ENCODE assay signal across 29 mouse cellular contexts in genomic region chr7:138455371-138455770, GRCm38 (mm10). TPM values are rescaled to one million over a fixed set of nuclear protein-coding genes. Genes with fewer than 3 reads are reported as not detected.
"Had no signal": no experiment of that assay in that cellular context is flagged by ENCODE, and none has a peak within 500 bp of the region (broad histone marks: within the 10 kb centered on the region; RNA-seq: fewer than 3 reads in every experiment).

No protein-coding gene starts in this region.

- H3K4me3 ChIP-seq: heart, embryonic 10.5 days; heart, embryonic 12.5 days; hindbrain, embryonic 10.5 days; hindbrain, embryonic 12.5 days; intestine, embryonic 15.5 days; limb, embryonic 12.5 days; liver, embryonic 13.5 days; liver, embryonic 15.5 days had no signal

- H3K27ac ChIP-seq: heart, embryonic 10.5 days; hindbrain, embryonic 10.5 days; hindbrain, embryonic 12.5 days; hindbrain, embryonic 14.5 days; intestine, embryonic 15.5 days; limb, embryonic 12.5 days; liver, embryonic 13.5 days; liver, embryonic 15.5 days had no signal

- H3K9me3 ChIP-seq: heart, embryonic 10.5 days; heart, embryonic 12.5 days; hindbrain, embryonic 10.5 days; hindbrain, embryonic 12.5 days; intestine, embryonic 15.5 days; limb, embryonic 12.5 days; liver, embryonic 13.5 days; liver, embryonic 15.5 days had no signal

- H3K36me3 ChIP-seq: heart, embryonic 10.5 days; heart, embryonic 12.5 days; hindbrain, embryonic 10.5 days; hindbrain, embryonic 12.5 days; intestine, embryonic 15.5 days; limb, embryonic 12.5 days; liver, embryonic 13.5 days; liver, embryonic 15.5 days had no signal

- DNase-seq: gastrocnemius, postnatal 14 days; gastrocnemius, postnatal 36 days; heart, adult 11 months; heart, postnatal 10 days; heart, postnatal 4 days; kidney, adult 18-20 months; kidney, postnatal 10 days; kidney, postnatal 25 days; kidney, postnatal 4 days; layer of hippocampus, adult 9-11 months; layer of hippocampus, postnatal 36 days; left cerebral cortex, postnatal 4 days; liver; liver, embryonic 13.5 days had no signal

- ATAC-seq: hindbrain, embryonic 16.5 days; inflammation-experienced regulatory T-cells, adult 6 months; intestine, embryonic 15.5 days; intestine, postnatal 0 days had no signal

- H3K27me3 ChIP-seq: hindbrain, embryonic 12.5 days; intestine, embryonic 15.5 days; limb, embryonic 12.5 days; liver, embryonic 13.5 days; liver, embryonic 15.5 days had no signal

- H3K4me1 ChIP-seq: heart, embryonic 10.5 days; heart, embryonic 12.5 days; intestine, embryonic 15.5 days; limb, embryonic 12.5 days; liver, embryonic 13.5 days; liver, embryonic 15.5 days had no signal

- H3K9ac ChIP-seq: heart, embryonic 12.5 days; hindbrain, embryonic 12.5 days; hindbrain, embryonic 14.5 days; intestine, embryonic 15.5 days; limb, embryonic 12.5 days; liver, embryonic 13.5 days; liver, embryonic 15.5 days had no signal

RNA-seq across cellular contexts. Expression of gene Tcerg1l, which starts 57.8 kb away (rescaled TPM):
- total RNA-seq: gastrocnemius, adult 18-20 months; gastrocnemius, adult 8-10 months; gastrocnemius, postnatal 14 days; gastrocnemius, postnatal 36 days; heart, adult 8-10 months; heart, postnatal 10 days; heart, postnatal 25 days; heart, postnatal 4 days had no signal
- polyA plus RNA-seq: inflammation-experienced regulatory T-cells, adult 6 months; liver, embryonic 15.5 days had no signal
